ENCODE assay signal across 19 mouse cellular contexts in the genomic region with DNA sequence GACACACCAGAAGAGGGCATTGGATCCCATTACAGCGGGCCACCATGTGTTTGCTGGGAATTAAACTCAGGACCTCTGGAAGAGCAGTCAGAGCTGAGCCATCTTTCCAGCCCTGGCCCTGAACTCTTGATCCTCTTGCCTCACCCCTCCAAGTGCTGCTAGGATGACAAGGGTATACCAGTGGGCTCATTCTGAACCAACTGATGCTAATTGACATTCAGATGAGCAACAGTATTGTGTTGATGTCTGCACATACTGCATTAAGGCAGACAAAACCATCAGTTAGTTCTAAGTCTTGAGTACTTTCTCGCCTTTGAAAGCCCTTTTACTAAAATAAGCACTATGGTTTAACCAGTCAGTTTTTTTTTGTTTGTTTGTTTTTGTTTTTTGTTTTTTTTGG. TPM values are rescaled to one million over a fixed set of nuclear protein-coding genes. Genes with fewer than 3 reads are reported as not detected.
DNase-seq lines count a peak whose midpoint lies in the region.
"Had no signal": no experiment of that assay in that cellular context is flagged by ENCODE, and none has a peak within 500 bp of the region (broad histone marks: within the 10 kb centered on the region; RNA-seq: fewer than 3 reads in every experiment).

No protein-coding gene starts in this region.

- DNase-seq in ES-CJ7 (ENCODE audit: low read depth, low spot score) (peak; percentile 53), R1 (ENCODE audit: low read depth, low spot score) (peak; percentile 48), ZHBTc4 (ENCODE audit: low read depth, low spot score) (peak; percentile 40)
- DNase-seq in right cerebral cortex, adult 18-20 months: no peak
- no peak for DNase-seq in layer of hippocampus, adult 18-20 months (ENCODE audit: low spot score in 2 of 2)
- no peak for DNase-seq in lung, adult 18-20 months
- DNase-seq: adrenal gland, adult 2 months; adrenal gland, adult 8-10 months; adrenal gland, postnatal 10 days; adrenal gland, postnatal 14 days; adrenal gland, postnatal 25 days; adrenal gland, postnatal 36 days; B cell, adult 2 months; cerebellum, adult 11 months; cerebellum, adult 11-12 months; cerebellum, adult 18-20 months; cerebellum, adult 2 months; cerebellum, adult 8-10 months; cerebellum, adult 9-10 months had no signal

RNA-seq across cellular contexts. Expression of a gene that starts 28.7 kb away (rescaled TPM):
- total RNA-seq in layer of hippocampus, adult 18-20 months (2021): 10 to 100 TPM; 40.1 to 41.9 TPM

RNA-seq across cellular contexts. Expression of a gene that starts 29.3 kb away (rescaled TPM):
- 10 to 100 TPM; 19.1 to 20.8 TPM for total RNA-seq in layer of hippocampus, adult 18-20 months (2021)

RNA-seq across cellular contexts. Expression of a gene that starts 45.8 kb away (rescaled TPM):
- total RNA-seq in layer of hippocampus, adult 18-20 months (2021): 10 to 100 TPM; 15.6 to 16.5 TPM

RNA-seq across cellular contexts. Expression of a gene that starts 46.6 kb away (rescaled TPM):
- 10 to 100 TPM; 40.6 to 42.2 TPM for total RNA-seq in layer of hippocampus, adult 18-20 months (2021)

RNA-seq across cellular contexts. Expression of a gene that starts 54.6 kb away (rescaled TPM):
- total RNA-seq in layer of hippocampus, adult 18-20 months (2021): 10 to 100 TPM; 32.0 to 35.6 TPM

Comparison
In these comparisons a context has a peak if more than half of its experiments do, and no peak if none do; other contexts are left out.
1. DNase-seq: peak in ES-CJ7 (single experiment), R1 (single experiment) and ZHBTc4 (single experiment); none in right cerebral cortex, adult 18-20 months (single experiment), layer of hippocampus, adult 18-20 months (0 of 2) and lung, adult 18-20 months (0 of 2).